Mouse (Mus musculus) forebrain, embryonic 16.5 days (tissue): ENCODE data around the gene 4921504E06Rik. TPM values are rescaled to one million over a fixed set of nuclear protein-coding genes. Genes with fewer than 3 reads are reported as not detected.

Experiments
- ATAC-seq: fragments of 200-750 bp; cut with Nextera tagmentation; 2 replicates; pipeline ENCODE4 v1.8.0; 2017; ENCODE audit warnings: mild to moderate bottlenecking, moderate library complexity
- H3K27ac ChIP-seq: fragments of 300-500 bp; sonication (generic); 2 replicates; pipeline ENCODE4 v1.5.1; 2014; ENCODE audit warnings: low read length, control low read depth
- H3K27me3 ChIP-seq: fragments of 300-500 bp; sonication (generic); replicated peaks from 2 replicates; pipeline ENCODE4 v1.6.1; 2014; ENCODE audit warnings: low read length; ENCODE audit not compliant: control insufficient read depth, insufficient read depth
- H3K36me3 ChIP-seq: fragments of 300-500 bp; sonication (generic); 2 replicates; pipeline ENCODE4 v1.6.1; 2014; ENCODE audit not compliant: control insufficient read depth, insufficient read depth
- H3K4me1 ChIP-seq: fragments of 300-500 bp; sonication (generic); replicated peaks from 2 replicates; pipeline ENCODE4 v1.6.1; 2014; ENCODE audit warnings: low read length; ENCODE audit not compliant: control insufficient read depth, insufficient read depth
- H3K4me2 ChIP-seq: fragments of 300-500 bp; sonication (generic); 2 replicates; pipeline ENCODE4 v1.6.1; 2014; ENCODE audit warnings: mild to moderate bottlenecking, low read length, control low read depth
- H3K4me3 ChIP-seq: fragments of 300-500 bp; sonication (generic); replicated peaks from 2 replicates; pipeline ENCODE4 v1.5.1; 2014; ENCODE audit warnings: mild to moderate bottlenecking, low read length, control low read depth
- H3K9ac ChIP-seq: fragments of 300-500 bp; sonication (generic); replicated peaks from 2 replicates; pipeline ENCODE4 v1.6.1; 2014; ENCODE audit warnings: low read depth, low read length, control low read depth
- H3K9me3 ChIP-seq: fragments of 300-500 bp; sonication (generic); 2 replicates; pipeline ENCODE4 v1.6.1; 2016; ENCODE audit warnings: low read length; ENCODE audit not compliant: control insufficient read depth
- WGBS: fragments of 180-500 bp; shearing (Covaris S2); extraction: QIAGEN DNeasy Blood & Tissue Kit; methylation state at CpG from one replicate; pipeline ENCODE4 v1.1.7; 2014; 5-methylcytosine and 5-hydroxymethylcytosine counted together
- polyA plus RNA-seq: library from polyadenylated mRNA; unstranded; fragments of >200 nt; fragmentation: Nextera tagmentation; extraction: Ambion mirVana; gene quantifications from 2 replicates; pipeline ENCODE4 v1.2.1, GENCODE M21; 2015

Gene 4921504E06Rik
- polyA plus RNA-seq, 1 experiment from 2014 or later, result not detected

GRCm38 (mm10) chr2:19416066-19416465 is 137.6 kb downstream of the 4921504E06Rik start:
- Histone ChIP-seq H3K36me3 (no peaks in the 10 kb centered on the region), H3K4me2 (no peak overlapping the region), H3K27me3 (no peaks in the 10 kb centered on the region), H3K4me1 (no peaks in the 10 kb centered on the region), H3K4me3 (no peak overlapping the region), H3K9me3 (no peaks in the 10 kb centered on the region), H3K9ac (no peak overlapping the region), H3K27ac (no peak overlapping the region)
- WGBS, result 72% methylated on average over 6 of the region's 6 CpGs
- ATAC-seq, result no peak

- no peak overlapping the region; the same call in 1 of the 2 replicates for H3K9ac ChIP-seq
- peak overlapping the region; percentile 30 for H3K4me3 ChIP-seq
- no peaks in the 10 kb centered on the region for H3K4me1 ChIP-seq
- peak overlapping the region; percentile 58 for H3K4me2 ChIP-seq
- H3K27me3 ChIP-seq, result no peaks in the 10 kb centered on the region
- peak; percentile 71 for ATAC-seq
- H3K9me3 ChIP-seq, result no peaks in the 10 kb centered on the region
- no peak overlapping the region for H3K27ac ChIP-seq
- WGBS, result 2% methylated on average over 6 of the region's 6 CpGs
- H3K36me3 ChIP-seq, result no peaks in the 10 kb centered on the region
Measured at GRCm38 (mm10) chr2:19415063-19415521, 138.6 kb downstream of the 4921504E06Rik start.

GRCm38 (mm10) chr2:19414222-19414965 is 139.3 kb downstream of the 4921504E06Rik start:
- H3K36me3 ChIP-seq, result no peaks in the 10 kb centered on the region
- ATAC-seq, result peak; percentile 72
- whole genome bisulfite sequencing, result 21% methylated on average over 19 of the region's 19 CpGs
- no peak overlapping the region; the same call in 1 of the 2 replicates for H3K9ac ChIP-seq
- H3K4me3 ChIP-seq, result peak overlapping the region; percentile 30
- no peaks in the 10 kb centered on the region for H3K4me1 ChIP-seq
- H3K27me3 ChIP-seq, result no peaks in the 10 kb centered on the region
- peak overlapping the region; percentile 58 for H3K4me2 ChIP-seq
- H3K9me3 ChIP-seq, result no peaks in the 10 kb centered on the region
- H3K27ac ChIP-seq, result no peak overlapping the region

Other genes with a start within 250 kb of the 4921504E06Rik start
- gene Msrb2, start 182.5 kb downstream of the 4921504E06Rik start, polyA plus RNA-seq, result 7.8 and 7.9 TPM in 2 replicates
- not detected in 2 replicates for gene Ptf1a, start 108.3 kb downstream of the 4921504E06Rik start, polyA plus RNA-seq
- gene Otud1, start 103.8 kb upstream of the 4921504E06Rik start, polyA plus RNA-seq, result 1.6 and 2.1 TPM in 2 replicates